ENCODE assay signal across 11 mouse cellular contexts in the genomic region with DNA sequence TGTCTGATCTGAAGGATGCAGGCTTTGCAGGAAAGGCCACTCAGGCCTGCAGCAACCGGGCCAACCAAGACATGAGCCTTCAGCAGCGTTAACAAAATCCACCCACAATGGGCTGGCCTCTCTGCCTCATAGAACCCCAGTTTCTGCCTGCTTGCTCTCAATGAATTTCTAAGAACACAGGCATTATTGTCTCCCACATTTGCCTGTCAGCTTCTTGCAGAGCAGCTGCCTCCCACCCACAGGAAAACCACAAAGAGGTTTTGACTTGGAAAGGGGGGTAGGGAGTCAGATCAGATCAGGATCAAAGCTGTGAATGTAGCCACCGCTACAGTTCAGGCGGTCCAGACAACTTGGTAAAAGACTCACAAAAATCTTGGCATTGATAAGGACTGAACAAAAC. TPM values are rescaled to one million over a fixed set of nuclear protein-coding genes. Genes with fewer than 3 reads are reported as not detected.
DNase-seq lines count a peak whose midpoint lies in the region; ATAC-seq and TF ChIP-seq lines count a peak whose summit lies in the region.
"Had no signal": no experiment of that assay in that cellular context is flagged by ENCODE, and none has a peak within 500 bp of the region (broad histone marks: within the 10 kb centered on the region; RNA-seq: fewer than 3 reads in every experiment).

No protein-coding gene starts in this region.

- no peaks in the 10 kb centered on the region for H3K36me3 ChIP-seq in forebrain, embryonic 12.5 days (replicated peaks)
- no peaks in the 10 kb centered on the region for H3K36me3 ChIP-seq in forebrain, embryonic 15.5 days
- no peaks in the 10 kb centered on the region for H3K36me3 ChIP-seq in midbrain, embryonic 10.5 days
- no peaks in the 10 kb centered on the region for H3K36me3 ChIP-seq in midbrain, embryonic 15.5 days (replicated peaks)
- no peaks in the 10 kb centered on the region for H3K36me3 ChIP-seq in forebrain, embryonic 13.5 days (ENCODE audit: poor library complexity, severe bottlenecking)
- no peaks in the 10 kb centered on the region for H3K36me3 ChIP-seq in myocyte (ENCODE audit: control insufficient read depth, insufficient read depth)

- H3K79me2 ChIP-seq in myocyte (ENCODE audit: control insufficient read depth, insufficient read depth), result no peaks in the 10 kb centered on the region

- H3K4me2 ChIP-seq in forebrain, embryonic 12.5 days, result no peak overlapping the region
- no peak overlapping the region for H3K4me2 ChIP-seq in forebrain, embryonic 15.5 days (replicated peaks)
- no peak overlapping the region for H3K4me2 ChIP-seq in midbrain, embryonic 15.5 days
- H3K4me2 ChIP-seq in forebrain, embryonic 13.5 days, result no peak overlapping the region
- H3K4me2 ChIP-seq in myocyte (ENCODE audit: low read depth), result peak overlapping the region; percentile 61

- H3ac ChIP-seq in myocyte (ENCODE audit: control insufficient read depth, insufficient read length), result no peak overlapping the region

- peaks cover 37% of the 10 kb centered on the region for H3K4me1 ChIP-seq in forebrain, embryonic 12.5 days
- peaks cover 15% of the 10 kb centered on the region for H3K4me1 ChIP-seq in forebrain, embryonic 15.5 days
- peaks cover 52% of the 10 kb centered on the region for H3K4me1 ChIP-seq in midbrain, embryonic 10.5 days
- peaks cover 12% of the 10 kb centered on the region; the same call in 1 of the 2 replicates for H3K4me1 ChIP-seq in midbrain, embryonic 15.5 days
- peaks cover 20% of the 10 kb centered on the region for H3K4me1 ChIP-seq in forebrain, embryonic 13.5 days

- peak; percentile 39; the same call in 1 of the 2 replicates for ATAC-seq in forebrain, embryonic 12.5 days (ENCODE audit: low FRiP score)
- no peak for ATAC-seq in forebrain, embryonic 15.5 days (replicated peaks)
- no peak for ATAC-seq in midbrain, embryonic 15.5 days (replicated peaks)
- no peak for ATAC-seq in forebrain, embryonic 13.5 days

- H3K9ac ChIP-seq in forebrain, embryonic 12.5 days, result no peak overlapping the region
- no peak overlapping the region for H3K9ac ChIP-seq in forebrain, embryonic 15.5 days (replicated peaks)
- no peak overlapping the region for H3K9ac ChIP-seq in midbrain, embryonic 15.5 days
- H3K9ac ChIP-seq in forebrain, embryonic 13.5 days, result peak overlapping the region; percentile 7; the same call in 1 of the 2 replicates

- DNase-seq in midbrain, embryonic 10.5 days (ENCODE audit: low spot score), result no peak
- no peak for DNase-seq in adrenal gland, postnatal 25 days
- no peak for DNase-seq in spleen, postnatal 36 days (ENCODE audit: low spot score in 2 of 2)
- DNase-seq: B cell, adult 2 months; cerebellum, postnatal 25 days; heart, adult 18-20 months had no signal

- H3K27ac ChIP-seq in forebrain, embryonic 12.5 days, result peak overlapping the region; percentile 64
- H3K27ac ChIP-seq in forebrain, embryonic 15.5 days (replicated peaks), result no peak overlapping the region
- peak overlapping the region; percentile 14 for H3K27ac ChIP-seq in midbrain, embryonic 10.5 days (replicated peaks)
- H3K27ac ChIP-seq in midbrain, embryonic 15.5 days, result no peak overlapping the region
- no peak overlapping the region for H3K27ac ChIP-seq in forebrain, embryonic 13.5 days

- no peaks in the 10 kb centered on the region for H3K9me3 ChIP-seq in forebrain, embryonic 12.5 days
- no peaks in the 10 kb centered on the region for H3K9me3 ChIP-seq in forebrain, embryonic 15.5 days
- H3K9me3 ChIP-seq in midbrain, embryonic 10.5 days (replicated peaks), result no peaks in the 10 kb centered on the region
- no peaks in the 10 kb centered on the region for H3K9me3 ChIP-seq in midbrain, embryonic 15.5 days
- H3K9me3 ChIP-seq in forebrain, embryonic 13.5 days (replicated peaks), result no peaks in the 10 kb centered on the region

- WGBS in forebrain, embryonic 12.5 days, result 10% methylated on average over 4 of the region's 4 CpGs
- 15% methylated on average over 4 of the region's 4 CpGs for WGBS in forebrain, embryonic 15.5 days
- 34% methylated on average over 4 of the region's 4 CpGs for WGBS in midbrain, embryonic 10.5 days
- 14% methylated on average over 4 of the region's 4 CpGs for WGBS in midbrain, embryonic 15.5 days
- WGBS in forebrain, embryonic 13.5 days, result 12% methylated on average over 4 of the region's 4 CpGs

- no peaks in the 10 kb centered on the region for H3K27me3 ChIP-seq in forebrain, embryonic 12.5 days
- no peaks in the 10 kb centered on the region for H3K27me3 ChIP-seq in forebrain, embryonic 15.5 days
- peaks cover 16% of the 10 kb centered on the region for H3K27me3 ChIP-seq in midbrain, embryonic 10.5 days (ENCODE audit: low read depth, poor library complexity, severe bottlenecking)
- no peaks in the 10 kb centered on the region; the same call in 1 of the 2 replicates for H3K27me3 ChIP-seq in midbrain, embryonic 15.5 days (replicated peaks)
- no peaks in the 10 kb centered on the region for H3K27me3 ChIP-seq in forebrain, embryonic 13.5 days
- no peaks in the 10 kb centered on the region for H3K27me3 ChIP-seq in myocyte (ENCODE audit: control insufficient read depth, insufficient read depth, insufficient read length)

- TF ChIP-seq POLR2A in myocyte (IDR thresholded peaks at IDR 0.05; ENCODE audit: insufficient read length, low read depth), result no peak

- H3K4me3 ChIP-seq in forebrain, embryonic 12.5 days (replicated peaks), result no peak overlapping the region
- H3K4me3 ChIP-seq in forebrain, embryonic 15.5 days, result no peak overlapping the region
- no peak overlapping the region for H3K4me3 ChIP-seq in midbrain, embryonic 10.5 days
- no peak overlapping the region for H3K4me3 ChIP-seq in midbrain, embryonic 15.5 days
- H3K4me3 ChIP-seq in forebrain, embryonic 13.5 days, result no peak overlapping the region
- no peak overlapping the region for H3K4me3 ChIP-seq in myocyte

TF ChIP-seq in myocyte, 11 proteins besides CTCF, POLR2A, EP300 and RAD21:
- peak in 2 of 3 experiments; percentile 59 to 76 for TF ChIP-seq MYOD1 (IDR thresholded peaks at IDR 0.05; ENCODE audit: control insufficient read depth in 1 of 3, insufficient read length in 2 of 3, low read depth in 2 of 3)
- TF ChIP-seq TCF12 (IDR thresholded peaks at IDR 0.05; ENCODE audit: insufficient read depth, poor library complexity, severe bottlenecking), result peak; percentile 62
- peak in 1 of 3 experiments; percentile 62 for TF ChIP-seq MYOG (IDR thresholded peaks at IDR 0.05; ENCODE audit: control insufficient read depth in 1 of 3, insufficient read depth in 1 of 3, insufficient read length in 2 of 3, low read depth in 2 of 3)
- TF ChIP-seq SRF (IDR thresholded peaks at IDR 0.05; ENCODE audit: control insufficient read depth, insufficient read length, low read depth), result no peak

RNA-seq across cellular contexts. Expression of gene Rab20, which starts 25.5 kb away (rescaled TPM):
- polyA plus RNA-seq in forebrain, embryonic 12.5 days (2016; fragmentation: Nextera tagmentation; extraction: Ambion mirVana), result 0.36 and 0.74 TPM in 2 replicates
- polyA plus RNA-seq in forebrain, embryonic 15.5 days (2015; fragmentation: Nextera tagmentation; extraction: Ambion mirVana), result 0.91 and 1.2 TPM in 2 replicates
- polyA plus RNA-seq in midbrain, embryonic 10.5 days (2016; fragmentation: Nextera tagmentation; extraction: Ambion mirVana), result 0.60 and 1.3 TPM in 2 replicates
- polyA plus RNA-seq in midbrain, embryonic 15.5 days (2015; fragmentation: Nextera tagmentation; extraction: Ambion mirVana), result 0.71 and 1.3 TPM in 2 replicates
- polyA plus RNA-seq in forebrain, embryonic 13.5 days (2015; fragmentation: Nextera tagmentation; extraction: Ambion mirVana), result 0.34 and 0.69 TPM in 2 replicates
- 1.2 TPM for polyA plus RNA-seq in myocyte (2012; fragmentation: generic; extraction: Trizol)
- total RNA-seq in adrenal gland, postnatal 25 days (2021), result 10.6 and 11.4 TPM in 2 replicates

RNA-seq across cellular contexts. Expression of gene Naxd, which starts 44.3 kb away (rescaled TPM):
- polyA plus RNA-seq in forebrain, embryonic 12.5 days (2016; fragmentation: Nextera tagmentation; extraction: Ambion mirVana), result 119 and 127 TPM in 2 replicates
- polyA plus RNA-seq in forebrain, embryonic 15.5 days (2015; fragmentation: Nextera tagmentation; extraction: Ambion mirVana), result 161 and 166 TPM in 2 replicates
- polyA plus RNA-seq in midbrain, embryonic 10.5 days (2016; fragmentation: Nextera tagmentation; extraction: Ambion mirVana), result 114 and 116 TPM in 2 replicates
- polyA plus RNA-seq in midbrain, embryonic 15.5 days (2015; fragmentation: Nextera tagmentation; extraction: Ambion mirVana), result 140 and 153 TPM in 2 replicates
- 152 and 158 TPM in 2 replicates for polyA plus RNA-seq in forebrain, embryonic 13.5 days (2015; fragmentation: Nextera tagmentation; extraction: Ambion mirVana)
- polyA plus RNA-seq in myocyte (2012; fragmentation: generic; extraction: Trizol), result 89.2 TPM
- total RNA-seq in adrenal gland, postnatal 25 days (2021), result 75.0 and 77.5 TPM in 2 replicates

Comparison
In these comparisons a context has a peak if more than half of its experiments do, and no peak if none do; other contexts are left out.
1. H3K27ac ChIP-seq: peak in forebrain, embryonic 12.5 days (single experiment) and midbrain, embryonic 10.5 days (single experiment); none in forebrain, embryonic 15.5 days (single experiment), midbrain, embryonic 15.5 days (single experiment) and forebrain, embryonic 13.5 days (single experiment).